8 mouse cellular contexts compared by ENCODE assay signal in genomic region chr1:155048947-155049346, GRCm38 (mm10). TPM values are rescaled to one million over a fixed set of nuclear protein-coding genes. Genes with fewer than 3 reads are reported as not detected.
DNase-seq lines count a peak whose midpoint lies in the region; ATAC-seq and TF ChIP-seq lines count a peak whose summit lies in the region.

No protein-coding gene starts in this region.

- no peaks in the 10 kb centered on the region for H3K9me3 ChIP-seq in G1E (replicated peaks)
- no peaks in the 10 kb centered on the region for H3K9me3 ChIP-seq in hindbrain, embryonic 11.5 days (ENCODE audit: control insufficient read depth, low read length)

- no peak overlapping the region for H3K27ac ChIP-seq in hindbrain, embryonic 11.5 days (ENCODE audit: low read depth, low read length)

- TF ChIP-seq CTCF in G1E (IDR thresholded peaks at IDR 0.05; ENCODE audit: low read depth, low read length) = peak; percentile 87

- 3% methylated on average over 5 of the region's 5 CpGs for WGBS in hindbrain, embryonic 11.5 days

- no peak overlapping the region for H3K4me2 ChIP-seq in hindbrain, embryonic 11.5 days (replicated peaks; ENCODE audit: low read depth, low read length)

- H3K4me3 ChIP-seq in G1E (ENCODE audit: low read depth, low read length) = no peak overlapping the region
- H3K4me3 ChIP-seq in hindbrain, embryonic 11.5 days (ENCODE audit: low read depth, low read length) = no peak overlapping the region

- H3K27me3 ChIP-seq in G1E (ENCODE audit: insufficient read depth, low read length) = peaks cover 31% of the 10 kb centered on the region
- no peaks in the 10 kb centered on the region for H3K27me3 ChIP-seq in hindbrain, embryonic 11.5 days (ENCODE audit: control insufficient read depth, insufficient read depth, low read length)

- peak; percentile 41; the same call in 1 of the 2 replicates for ATAC-seq in G1E (ENCODE audit: extremely low read depth, insufficient number of reproducible peaks, low FRiP score, poor library complexity, severe bottlenecking)
- ATAC-seq in frontal cortex, adult (ENCODE audit: low TSS enrichment) = peak; percentile 45
- peak; percentile 66 for ATAC-seq in hindbrain, embryonic 11.5 days (ENCODE audit: low FRiP score)

- no peak overlapping the region for H3K9ac ChIP-seq in hindbrain, embryonic 11.5 days (ENCODE audit: low read depth, low read length)

- H3K36me3 ChIP-seq in G1E (replicated peaks) = no peaks in the 10 kb centered on the region
- H3K36me3 ChIP-seq in hindbrain, embryonic 11.5 days (ENCODE audit: control insufficient read depth, insufficient read depth, low read length) = no peaks in the 10 kb centered on the region

- DNase-seq in G1E (ENCODE audit: low spot score) = peak; percentile 73
- peak; percentile 96 for DNase-seq in cerebellum, adult 8-10 months
- DNase-seq in hindbrain, embryonic 11.5 days (ENCODE audit: low spot score) = peak; percentile 96
- peak; percentile 86 for DNase-seq in layer of hippocampus, adult 9-11 months
- DNase-seq in lung, postnatal 10 days = peak; percentile 95
- peak; percentile 96 for DNase-seq in ovary, postnatal 14 days (ENCODE audit: low spot score)
- DNase-seq in thymus, postnatal 14 days = peak; percentile 96

- peaks cover 39% of the 10 kb centered on the region for H3K4me1 ChIP-seq in G1E (ENCODE audit: insufficient read depth, low read depth, low read length)
- H3K4me1 ChIP-seq in hindbrain, embryonic 11.5 days (replicated peaks; ENCODE audit: control insufficient read depth, insufficient read depth, low read length) = peaks cover 3% of the 10 kb centered on the region

RNA-seq across cellular contexts. Expression of gene Ier5, which starts 50.5 kb away (rescaled TPM):
- total RNA-seq in G1E (2014; fragmentation: Nextera tagmentation) (6.8 and 8.0 TPM in 2 replicates), G1E (2017) (12.6 and 16.6 TPM in 2 replicates)
- 7.8 and 10.7 TPM in 2 replicates for polyA plus RNA-seq in G1E (2012)
- 12.7 and 17.1 TPM in 2 replicates for polyA plus RNA-seq in hindbrain, embryonic 11.5 days (2014; fragmentation: Nextera tagmentation; extraction: Ambion mirVana)
